Mouse (Mus musculus): ENCODE data around the gene Rxfp4.

DNA sequence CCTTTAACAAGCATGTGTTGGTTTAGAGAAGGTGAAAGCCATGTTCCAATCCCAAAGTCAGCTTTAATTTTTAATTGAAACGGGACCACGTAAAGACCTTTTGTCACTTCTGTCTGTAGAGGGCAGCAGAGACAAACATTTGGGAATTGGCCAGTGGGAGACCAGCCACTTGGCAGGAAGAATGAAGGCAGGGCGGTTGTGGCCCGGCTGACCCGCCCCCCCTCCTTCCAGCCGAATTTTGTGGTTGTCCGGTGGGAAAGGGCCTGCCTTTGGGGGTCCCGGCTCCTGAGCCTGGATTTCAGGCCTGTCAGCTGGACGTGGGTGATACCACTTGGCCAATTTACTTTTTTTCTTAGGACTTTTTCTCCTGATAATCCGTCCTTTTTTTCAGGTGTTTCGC lies 24.5 kb upstream of the Rxfp4 start:
- TF ChIP-seq CTCF (IDR thresholded peaks at IDR 0.05; ENCODE audit: low read depth), result peak; percentile 78
- TF ChIP-seq EP300 (IDR thresholded peaks at IDR 0.05; ENCODE audit: low read depth), result no peak
